Mouse (Mus musculus): ENCODE data around the gene Copb2.

Copb2 gene

GRCm38 (mm10) chr9:98633287-98634162 is 70.0 kb downstream of the Copb2 start:
- no peak for DNase-seq (ENCODE audit: extremely low spot score, low read depth, low spot score)

Measured in hindlimb bud, embryonic 11.5 days (tissue).